Mouse (Mus musculus) telencephalon, adult 2 months (tissue): ENCODE results near the gene AI661453.
A peak's percentile ranks its signal among the peaks of the same experiment; 100 is the strongest.
"Not testable (repeated sequence)": the region's sequence is repeated elsewhere in the genome, so short reads cannot be mapped to it uniquely, and the experiment has no call there.

Source experiments
- DNase-seq: peaks from one replicate; pipeline ENCODE4 v3.0.0-alpha.2; 2011; ENCODE audit warnings: low read depth, low spot score

AI661453 gene

GRCm38 (mm10) chr17:47501946-47502706 is 65.7 kb downstream of the AI661453 start, which contains the start of gene Taf8:
Gene Taf8 (minus strand): TSS chr17:47502292.
- DNase-seq, result peak; percentile 94

- DNase-seq, result not testable (repeated sequence)
Observed at GRCm38 (mm10) chr17:47502707-47503045, 66.3 kb downstream of the AI661453 start.

GRCm38 (mm10) chr17:47503689-47504088 is 67.3 kb downstream of the AI661453 start:
- DNase-seq, result no peak

GRCm38 (mm10) chr17:47504228-47504627 is 67.8 kb downstream of the AI661453 start:
- no peak for DNase-seq

- DNase-seq, result no peak
Observed at GRCm38 (mm10) chr17:47504941-47505346, 68.5 kb downstream of the AI661453 start, which contains the start of gene Ccnd3. Gene Ccnd3 (plus strand): TSS chr17:47505051.

GRCm38 (mm10) chr17:47505566-47505965 is 69.2 kb downstream of the AI661453 start:
- no peak for DNase-seq

GRCm38 (mm10) chr17:47506042-47506441 is 69.6 kb downstream of the AI661453 start:
- DNase-seq, result no peak

GRCm38 (mm10) chr17:47506697-47507096 is 70.3 kb downstream of the AI661453 start:
- DNase-seq, result no peak

GRCm38 (mm10) chr17:47507523-47507922 is 71.1 kb downstream of the AI661453 start:
- no peak for DNase-seq

- peak; percentile 88 for DNase-seq
Observed at GRCm38 (mm10) chr17:47508012-47508608, 71.7 kb downstream of the AI661453 start.

GRCm38 (mm10) chr17:47509031-47509705 is 72.8 kb downstream of the AI661453 start:
- DNase-seq, result no peak

- DNase-seq, result peak; percentile 89
Observed at GRCm38 (mm10) chr17:47511111-47512020, 75.0 kb downstream of the AI661453 start.

GRCm38 (mm10) chr17:47512956-47513775 is 76.8 kb downstream of the AI661453 start:
- DNase-seq, result no peak

GRCm38 (mm10) chr17:47515180-47515844 is 78.9 kb downstream of the AI661453 start:
- no peak for DNase-seq

- DNase-seq, result no peak
Observed at GRCm38 (mm10) chr17:47516232-47516631, 79.8 kb downstream of the AI661453 start.

GRCm38 (mm10) chr17:47518205-47518604 is 81.8 kb downstream of the AI661453 start:
- DNase-seq, result no peak
